Mouse (Mus musculus) intestine, postnatal 0 days (tissue): ENCODE data around the gene Bzw1. TPM values are rescaled to one million over a fixed set of nuclear protein-coding genes. Genes with fewer than 3 reads are reported as not detected.

Source experiments
- ATAC-seq: fragments of 200-750 bp; cut with Nextera tagmentation; 2 replicates; pipeline ENCODE4 v1.8.0; 2017; ENCODE audit warnings: mild to moderate bottlenecking, moderate TSS enrichment, moderate library complexity
- H3K27ac ChIP-seq: fragments of 300-500 bp; sonication (generic); 2 replicates; pipeline ENCODE4 v1.5.1; 2014; ENCODE audit warnings: mild to moderate bottlenecking, low read depth, low read length, moderate library complexity
- H3K27me3 ChIP-seq: fragments of 300-500 bp; sonication (generic); replicated peaks from 2 replicates; pipeline ENCODE4 v1.6.1; 2014; ENCODE audit warnings: low read length, mixed read lengths; ENCODE audit not compliant: control insufficient read depth, insufficient read depth
- H3K36me3 ChIP-seq: fragments of 300-500 bp; sonication (generic); 2 replicates; pipeline ENCODE4 v1.6.1; 2014; ENCODE audit warnings: mild to moderate bottlenecking, moderate library complexity; ENCODE audit not compliant: control insufficient read depth, insufficient read depth
- H3K4me1 ChIP-seq: fragments of 300-500 bp; sonication (generic); replicated peaks from 2 replicates; pipeline ENCODE4 v1.6.1; 2014; ENCODE audit warnings: antibody characterized with exemption, low read length, mixed read lengths; ENCODE audit not compliant: control insufficient read depth, insufficient read depth
- H3K4me2 ChIP-seq: fragments of 300-500 bp; sonication (generic); replicated peaks from 2 replicates; pipeline ENCODE4 v1.6.1; 2014; ENCODE audit warnings: low read depth, mild to moderate bottlenecking, moderate library complexity
- H3K4me3 ChIP-seq: fragments of 300-500 bp; sonication (generic); 2 replicates; pipeline ENCODE4 v1.5.1; 2014; ENCODE audit warnings: low read depth, low read length
- H3K9ac ChIP-seq: fragments of 300-500 bp; sonication (generic); 2 replicates; pipeline ENCODE4 v1.6.1; 2014; ENCODE audit warnings: mild to moderate bottlenecking, low read depth, low read length
- H3K9me3 ChIP-seq: fragments of 300-500 bp; sonication (generic); 2 replicates; pipeline ENCODE4 v1.6.1; 2016; ENCODE audit warnings: mixed run types; ENCODE audit not compliant: control insufficient read depth
- CTCF ChIP-seq: sonication (generic); IDR thresholded peaks from 2 replicates; pipeline ENCODE4 v1.5.1; 2016; ENCODE audit warnings: low read depth, mild to moderate bottlenecking, control low read depth, antibody characterized with exemption, moderate library complexity
- WGBS: fragments of 180-500 bp; shearing (Covaris S2); extraction: QIAGEN DNeasy Blood & Tissue Kit; methylation state at CpG from one replicate; pipeline ENCODE4 v1.1.7; 2014; 5-methylcytosine and 5-hydroxymethylcytosine counted together
- polyA plus RNA-seq: library from polyadenylated mRNA; unstranded; fragments of >200 nt; fragmentation: Nextera tagmentation; extraction: Ambion mirVana; gene quantifications from 2 replicates; pipeline ENCODE4 v1.2.1, GENCODE M21; 2015

The Bzw1 gene
- polyA plus RNA-seq, 1 experiment from 2014 or later: 207 TPM

DNA sequence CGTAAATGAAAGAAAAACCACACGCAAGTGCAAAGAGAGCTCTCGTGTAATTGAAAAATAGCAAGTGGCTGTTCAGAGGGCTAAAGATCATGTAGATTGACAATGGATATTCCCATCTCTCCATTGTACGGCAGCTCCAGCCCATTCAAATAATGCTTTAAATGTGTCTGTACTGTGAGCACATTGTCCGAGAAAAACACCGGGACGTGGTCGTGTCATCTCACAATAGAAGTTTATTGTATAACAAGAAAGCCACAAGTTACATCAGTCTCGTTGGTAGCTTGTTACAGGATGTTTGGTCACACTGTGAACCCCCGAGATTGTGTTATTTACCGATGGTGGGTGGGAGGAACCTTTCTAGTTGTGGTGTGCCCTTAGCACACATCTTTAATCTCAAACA, 53.2 kb downstream of the Bzw1 start:
- Histone ChIP-seq H3K27me3 (no peaks in the 10 kb centered on the region), H3K4me1 (0 out of 2 replicates have a peak, but pooled peaks cover 6% of the 10 kb centered on the region), H3K36me3 (peaks cover 18% of the 10 kb centered on the region), H3K27ac (peak overlapping the region; percentile 87), H3K9ac (peak overlapping the region; percentile 72), H3K4me2 (peak overlapping the region; percentile 80), H3K4me3 (peak overlapping the region; percentile 73), H3K9me3 (no peaks in the 10 kb centered on the region)
- 3% methylated on average over 11 of the region's 11 CpGs for WGBS
- ATAC-seq: no peak
- no peak for TF ChIP-seq CTCF

DNA sequence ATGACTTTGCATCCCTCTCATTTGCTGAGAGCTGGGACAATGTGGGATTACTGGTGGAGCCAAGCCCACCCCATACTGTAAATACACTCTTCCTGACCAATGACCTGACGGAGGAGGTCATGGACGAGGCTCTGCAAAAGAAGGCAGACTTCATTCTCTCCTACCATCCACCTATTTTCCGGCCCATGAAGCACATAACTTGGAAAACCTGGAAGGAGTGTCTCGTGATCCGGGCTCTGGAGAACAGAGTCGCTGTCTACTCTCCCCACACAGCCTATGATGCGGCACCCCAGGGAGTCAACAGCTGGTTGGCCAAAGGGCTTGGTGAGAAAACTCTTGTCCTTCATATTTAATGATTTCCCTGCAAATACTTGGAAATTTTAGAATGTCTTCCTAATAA, 55.1 kb downstream of the Bzw1 start:
- 0 out of 2 replicates have a peak, but pooled peaks cover 6% of the 10 kb centered on the region for H3K4me1 ChIP-seq
- no peak overlapping the region for H3K4me2 ChIP-seq
- no peaks in the 10 kb centered on the region for H3K27me3 ChIP-seq
- WGBS: 93% methylated on average over 7 of the region's 7 CpGs
- no peak for TF ChIP-seq CTCF
- no peak overlapping the region for H3K4me3 ChIP-seq
- H3K9me3 ChIP-seq: no peaks in the 10 kb centered on the region
- no peak overlapping the region for H3K9ac ChIP-seq
- no peak for ATAC-seq
- no peak overlapping the region for H3K27ac ChIP-seq
- H3K36me3 ChIP-seq: peaks cover 27% of the 10 kb centered on the region

DNA sequence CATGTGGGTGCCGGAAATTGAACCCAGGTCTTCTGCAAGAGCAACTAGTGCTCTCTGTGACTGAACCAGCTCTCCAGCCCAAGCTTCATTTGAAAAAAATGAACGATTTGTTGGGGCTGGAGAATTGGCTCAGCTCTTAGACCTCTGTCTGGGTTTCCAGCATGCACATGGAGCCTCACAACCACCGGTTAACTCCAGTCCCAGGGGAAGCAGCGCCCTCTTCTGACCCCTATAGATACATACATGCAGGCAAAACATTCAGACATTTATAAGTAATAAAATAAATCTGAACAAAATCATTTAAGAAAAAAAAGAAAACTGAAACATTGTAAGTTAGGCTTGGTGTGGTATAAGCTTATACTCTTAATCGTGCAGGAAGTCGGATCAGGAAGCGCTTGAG, 55.7 kb downstream of the Bzw1 start:
- Histone ChIP-seq H3K9ac (no peak overlapping the region), H3K9me3 (no peaks in the 10 kb centered on the region), H3K4me2 (no peak overlapping the region), H3K27ac (no peak overlapping the region), H3K4me1 (0 out of 2 replicates have a peak, but pooled peaks cover 6% of the 10 kb centered on the region), H3K27me3 (no peaks in the 10 kb centered on the region), H3K4me3 (no peak overlapping the region), H3K36me3 (peaks cover 33% of the 10 kb centered on the region)
- ATAC-seq: no peak
- 86% methylated on average over 7 of the region's 7 CpGs for WGBS
- 0 out of 2 replicates have a peak, but pooled peaks have one; percentile 16 for TF ChIP-seq CTCF

GRCm38 (mm10) chr1:58454316-58454715, 61.6 kb downstream of the Bzw1 start:
- Histone ChIP-seq H3K4me2 (no peak overlapping the region), H3K4me3 (no peak overlapping the region), H3K36me3 (peaks cover 76% of the 10 kb centered on the region), H3K9me3 (no peaks in the 10 kb centered on the region), H3K4me1 (no peaks in the 10 kb centered on the region), H3K27me3 (no peaks in the 10 kb centered on the region), H3K27ac (no peak overlapping the region), H3K9ac (no peak overlapping the region)
- ATAC-seq: no peak
- WGBS: 88% methylated on average over 6 of the region's 6 CpGs
- no peak for TF ChIP-seq CTCF

Other genes with a start within 250 kb of the Bzw1 start
- gene Aox4, start 182.5 kb upstream of the Bzw1 start, polyA plus RNA-seq: not detected in 2 replicates
- 0.07 and 0.10 TPM in 2 replicates for gene Aox2, start 114.6 kb upstream of the Bzw1 start, polyA plus RNA-seq
- gene Clk1, start 31.2 kb downstream of the Bzw1 start, polyA plus RNA-seq: 95.8 and 103 TPM in 2 replicates
- gene Nif3l1, start 52.3 kb downstream of the Bzw1 start, polyA plus RNA-seq: 24.9 TPM in 2 replicates
- gene Ppil3, start 52.6 kb downstream of the Bzw1 start, polyA plus RNA-seq: 24.6 and 28.0 TPM in 2 replicates
- 8.1 and 9.3 TPM in 2 replicates for gene Orc2, start 112.2 kb downstream of the Bzw1 start, polyA plus RNA-seq
- 6.2 and 8.5 TPM in 2 replicates for gene Fam126b, start 193.4 kb downstream of the Bzw1 start, polyA plus RNA-seq
- gene Ndufb3, start 193.5 kb downstream of the Bzw1 start, polyA plus RNA-seq: 285 and 298 TPM in 2 replicates